Mouse (Mus musculus) ovary, adult 18-20 months (tissue): ENCODE data around the gene Stoml3.
A peak's percentile ranks its signal among the peaks of the same experiment; 100 is the strongest.

Experiments
- DNase-seq: peaks from one replicate; pipeline ENCODE4 v3.0.0; 2022; ENCODE audit warnings: low spot score, mixed read lengths

The Stoml3 gene

GRCm38 (mm10) chr3:53488353-53488752, at the start of gene Stoml3:
Gene Stoml3 (plus strand): TSS chr3:53488653.
- no peak for DNase-seq

- no peak for DNase-seq
These were observed 42.9 kb upstream of the Stoml3 start for GRCm38 (mm10) chr3:53445540-53445939.

DNA sequence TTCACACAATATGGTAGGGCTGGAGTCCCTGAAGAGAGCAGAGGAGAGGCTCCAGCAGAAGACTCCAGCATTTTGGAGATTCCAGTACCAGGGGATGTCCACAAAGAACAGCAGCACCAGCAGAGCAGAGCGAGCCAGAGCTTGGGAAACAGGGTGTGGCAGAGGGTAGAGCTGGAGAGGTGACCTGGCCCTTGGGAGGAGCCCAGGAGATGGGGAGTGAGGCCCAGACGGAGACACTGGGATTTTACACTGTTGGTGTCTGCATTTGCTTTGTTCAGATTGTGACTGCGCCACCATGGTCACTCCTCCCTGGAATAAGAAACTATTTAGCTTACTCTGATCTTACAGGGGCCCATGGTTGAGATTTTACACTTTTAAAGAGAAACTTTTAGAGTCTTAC, 41.7 kb upstream of the Stoml3 start:
- no peak for DNase-seq

- DNase-seq = no peak
These were observed 40.2 kb upstream of the Stoml3 start for GRCm38 (mm10) chr3:53448208-53448607.

GRCm38 (mm10) chr3:53450666-53451065, 37.8 kb upstream of the Stoml3 start:
- no peak for DNase-seq

DNA sequence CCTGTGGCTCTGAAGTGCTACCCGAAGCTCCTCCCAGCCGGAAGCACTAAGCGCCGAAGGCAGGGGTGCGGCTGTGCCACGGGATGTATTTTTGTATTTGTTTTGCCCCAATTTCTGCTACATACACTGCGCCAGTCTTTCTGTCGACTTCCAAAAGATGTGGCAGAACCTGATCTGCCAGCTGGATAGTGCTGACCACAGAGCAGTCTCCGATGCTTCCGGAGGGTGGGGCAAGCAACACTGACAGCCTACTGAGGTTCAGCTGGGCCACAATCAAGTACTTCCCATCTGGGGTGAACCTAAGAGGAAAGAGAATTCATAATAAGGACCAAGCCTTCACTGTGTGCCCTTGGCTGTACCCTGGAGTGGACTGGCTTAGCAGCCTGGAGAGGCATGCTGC, 36.1 kb upstream of the Stoml3 start:
- no peak for DNase-seq

DNA sequence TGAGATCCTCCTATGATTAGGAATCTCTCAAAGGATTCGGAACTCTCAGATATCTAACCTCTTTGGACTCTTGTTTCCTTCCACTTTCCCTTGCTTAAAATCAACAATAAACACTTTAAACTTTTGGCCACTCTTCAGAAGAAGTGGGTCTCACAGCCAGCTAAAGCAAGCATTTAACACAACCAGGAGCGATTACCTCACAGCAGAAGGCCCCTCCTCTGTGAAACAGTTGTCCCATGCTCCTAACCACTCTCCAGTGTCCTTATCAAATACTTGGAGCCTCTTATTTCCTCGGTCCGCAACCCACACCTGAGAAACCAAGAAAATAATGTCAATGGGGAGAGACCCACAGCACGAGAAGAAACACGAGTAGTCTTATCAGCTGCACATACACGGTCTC, 35.1 kb upstream of the Stoml3 start:
- DNase-seq = no peak

DNA sequence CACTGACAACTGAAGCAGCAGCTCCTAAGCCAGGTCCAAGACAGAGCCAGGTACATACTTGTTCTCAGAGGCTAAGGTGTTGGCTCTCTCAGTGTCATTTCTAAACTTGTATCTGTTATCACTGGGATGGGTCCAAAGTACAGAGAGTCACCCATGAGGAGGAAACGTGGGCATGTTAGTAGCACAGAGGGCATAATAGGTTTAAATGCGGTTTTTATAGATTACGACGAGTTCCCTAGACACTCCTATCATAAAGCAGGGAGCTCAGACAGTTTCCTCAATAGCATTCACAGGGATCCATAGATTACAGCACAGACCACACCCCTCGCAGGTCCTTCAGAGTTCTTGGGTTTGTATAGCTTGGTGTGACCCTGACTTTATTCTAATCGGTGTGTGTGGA, 34.4 kb upstream of the Stoml3 start:
- DNase-seq = no peak

DNA sequence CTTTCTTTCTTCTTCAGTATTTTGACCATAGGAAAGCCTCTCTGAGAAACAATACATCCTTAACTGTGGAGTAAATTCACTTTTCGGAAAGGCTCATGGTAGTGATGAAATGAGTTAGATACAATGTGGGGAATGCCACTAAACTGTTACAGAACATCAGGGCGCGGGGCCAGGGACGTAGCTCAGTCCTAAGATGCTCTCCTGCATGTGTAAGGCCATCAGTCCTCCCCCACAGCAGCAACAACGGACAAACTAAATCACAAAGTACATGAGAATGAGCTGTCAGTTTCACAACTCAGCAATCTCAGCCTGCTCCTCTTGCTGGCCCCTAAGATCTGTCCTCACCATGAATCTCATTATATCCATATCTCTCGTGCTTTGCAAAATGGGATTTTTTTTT, 33.9 kb upstream of the Stoml3 start:
- no peak for DNase-seq

- no peak for DNase-seq
These were observed 33.5 kb upstream of the Stoml3 start for GRCm38 (mm10) chr3:53454984-53455383.

DNA sequence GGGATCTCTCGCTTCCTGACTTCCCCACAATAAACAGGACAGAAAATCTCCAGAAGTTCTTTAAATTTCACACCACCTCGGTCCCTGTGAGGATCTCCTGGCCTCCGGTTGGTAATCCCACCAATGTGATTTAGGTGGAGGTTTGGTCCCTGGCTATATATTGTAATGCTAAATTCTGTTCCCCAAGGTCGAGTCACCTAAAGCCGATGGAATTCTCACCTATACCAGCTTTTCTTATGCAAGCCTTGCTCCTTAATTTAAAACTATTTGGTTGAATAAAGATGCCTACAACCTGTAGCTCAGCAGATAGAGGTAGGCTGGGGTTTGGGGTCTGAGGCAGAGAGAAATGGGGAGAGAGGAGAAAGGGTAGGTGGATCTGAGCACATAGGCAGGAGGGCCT, 30.7 kb upstream of the Stoml3 start:
- no peak for DNase-seq

DNA sequence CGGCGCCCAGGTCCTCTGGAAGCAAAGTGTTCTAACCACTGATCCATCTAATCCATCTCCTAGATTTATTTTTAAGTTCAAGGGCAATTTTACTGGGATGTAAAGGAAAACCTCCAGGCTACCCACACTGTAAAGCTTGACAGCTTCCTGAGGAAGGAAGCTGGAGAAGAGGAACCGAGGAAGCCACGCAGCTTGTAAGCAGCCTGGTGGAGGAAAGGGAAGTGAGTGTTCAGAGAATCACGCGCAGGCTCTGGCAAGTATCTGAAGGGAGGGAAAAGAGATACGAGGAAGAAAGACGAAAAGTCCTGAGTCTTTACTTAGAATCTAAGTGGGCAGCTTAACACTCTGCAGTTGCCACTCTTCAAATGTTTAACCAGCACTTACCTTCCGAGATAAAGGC, 28.3 kb upstream of the Stoml3 start:
- no peak for DNase-seq

DNA sequence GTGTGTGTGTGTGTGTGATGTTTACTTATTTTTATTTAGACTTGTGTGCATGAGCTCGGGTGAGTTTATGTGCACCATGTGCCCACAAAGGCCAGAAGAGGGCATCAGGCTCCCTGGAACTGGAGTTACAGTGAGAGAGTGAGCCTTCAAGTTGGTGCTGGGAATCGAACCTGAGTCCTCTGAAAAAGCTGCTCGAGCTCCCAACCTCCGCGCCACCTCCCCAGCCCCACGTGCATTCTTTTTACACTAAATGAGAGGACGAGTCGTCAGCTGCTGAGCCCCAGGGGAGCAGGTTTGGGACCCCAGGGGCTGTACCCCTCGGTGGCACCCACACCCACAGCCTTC, 25.8 kb upstream of the Stoml3 start:
- no peak for DNase-seq

DNA sequence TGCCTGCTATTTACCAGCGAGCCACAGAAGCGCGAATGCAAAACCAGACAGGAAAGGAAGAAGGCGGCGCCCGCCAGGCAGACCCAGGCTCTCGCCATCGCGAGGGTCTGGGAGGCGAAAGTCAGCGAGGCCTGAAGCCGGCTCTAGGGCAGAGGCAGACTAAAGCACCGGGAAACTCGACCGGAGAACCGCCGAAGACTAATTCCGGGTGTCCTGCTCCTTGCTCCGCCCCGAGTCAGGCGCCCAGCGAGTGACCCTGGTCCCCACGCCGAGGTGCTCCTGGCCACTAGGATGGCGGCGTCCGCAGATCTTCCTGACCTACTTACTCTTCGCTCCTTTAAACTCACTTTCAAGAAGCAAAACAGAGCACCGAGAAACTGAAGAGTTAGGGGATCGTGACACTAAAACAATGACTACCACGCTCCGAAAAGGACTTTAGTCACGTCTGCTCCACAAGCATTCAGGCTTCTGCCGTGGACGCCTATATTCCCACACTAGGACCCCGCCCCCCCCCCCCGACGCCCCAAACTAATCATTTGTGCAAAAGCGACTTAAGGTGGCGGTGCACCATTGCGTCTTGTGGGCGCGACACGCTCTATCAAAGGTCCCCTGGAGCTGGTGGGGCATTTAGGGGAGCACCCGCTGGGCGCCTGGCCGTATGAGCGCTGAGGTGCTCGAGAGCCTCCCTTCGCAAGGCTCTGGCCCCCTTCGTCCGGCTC, 25.2 kb upstream of the Stoml3 start, which contains the start of the genes Nhlrc3 and Proser1:
Nhlrc3 (minus strand) TSS at position 287 of the 719 bp plus-strand sequence.
Proser1 (plus strand) TSS at position 621 of the 719 bp plus-strand sequence.
- DNase-seq = peak; percentile 94

GRCm38 (mm10) chr3:53463765-53464114, 24.7 kb upstream of the Stoml3 start:
- DNase-seq = no peak

DNA sequence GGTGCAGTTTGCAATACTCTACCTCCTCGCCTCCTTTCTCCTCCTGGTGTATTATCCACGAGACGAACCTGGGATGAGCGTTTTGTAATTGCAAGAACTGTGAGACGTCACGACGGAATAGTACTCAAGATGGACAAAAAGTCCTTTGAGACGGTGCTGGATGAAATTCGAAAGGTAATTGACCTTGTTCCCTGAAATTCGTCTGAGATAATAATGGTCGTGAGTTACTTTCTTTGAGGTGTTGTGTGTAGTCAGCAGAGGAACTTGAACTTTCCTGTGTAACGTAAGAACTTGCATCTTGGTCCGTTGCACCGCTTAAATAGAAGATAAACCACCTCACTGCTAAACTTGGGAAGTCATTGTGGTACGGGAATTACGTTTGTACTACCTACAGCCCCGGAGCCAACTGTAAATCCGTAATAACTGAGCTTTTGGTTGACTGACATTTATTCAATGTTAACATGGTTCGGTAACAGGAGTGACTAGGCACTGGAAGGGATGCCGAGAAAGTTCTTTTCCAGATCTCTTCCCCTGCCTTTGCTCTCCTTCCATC, 24.2 kb upstream of the Stoml3 start:
- no peak for DNase-seq

DNA sequence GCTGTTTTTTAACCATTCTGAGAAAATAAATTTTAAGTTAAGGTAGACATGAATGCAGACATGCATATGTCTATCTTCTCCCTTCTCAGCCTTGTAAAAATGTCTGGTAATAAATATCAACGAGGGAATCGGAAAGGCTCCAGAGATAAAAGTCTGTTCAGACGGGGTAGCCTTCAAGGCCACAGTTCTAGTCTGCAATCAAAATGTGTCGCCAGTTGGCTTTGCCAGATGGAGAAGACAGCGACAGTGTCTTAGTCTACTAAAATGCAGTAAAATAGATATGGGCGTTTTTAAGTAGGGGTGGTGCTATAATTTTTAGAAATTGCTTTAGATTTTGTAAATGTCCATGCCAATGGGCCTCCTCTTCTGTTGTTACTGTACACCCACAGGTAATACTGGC, 23.1 kb upstream of the Stoml3 start:
- DNase-seq = no peak

- DNase-seq = no peak
These were observed 22.0 kb upstream of the Stoml3 start for GRCm38 (mm10) chr3:53466481-53466880.

GRCm38 (mm10) chr3:53467356-53467755, 21.1 kb upstream of the Stoml3 start:
- no peak for DNase-seq

DNA sequence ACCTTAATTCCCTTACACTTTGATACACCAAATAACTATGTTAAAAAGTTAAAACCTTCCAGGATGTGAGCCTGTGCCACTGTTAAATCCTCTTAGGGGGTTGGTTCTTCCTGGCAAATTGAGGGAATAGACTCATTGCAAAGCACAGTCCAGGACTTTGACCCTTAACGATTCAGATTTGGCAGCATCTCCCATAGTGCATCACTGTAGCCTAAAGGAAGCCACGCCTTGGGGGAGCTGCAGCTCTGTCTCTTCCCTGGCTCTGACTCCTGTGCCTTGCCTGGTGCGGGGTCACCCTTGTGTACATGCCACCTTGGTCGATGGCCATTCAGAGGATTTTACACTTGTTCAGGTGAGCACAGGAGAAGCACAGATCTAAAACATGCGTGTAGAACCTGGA, 18.8 kb upstream of the Stoml3 start:
- no peak for DNase-seq

DNA sequence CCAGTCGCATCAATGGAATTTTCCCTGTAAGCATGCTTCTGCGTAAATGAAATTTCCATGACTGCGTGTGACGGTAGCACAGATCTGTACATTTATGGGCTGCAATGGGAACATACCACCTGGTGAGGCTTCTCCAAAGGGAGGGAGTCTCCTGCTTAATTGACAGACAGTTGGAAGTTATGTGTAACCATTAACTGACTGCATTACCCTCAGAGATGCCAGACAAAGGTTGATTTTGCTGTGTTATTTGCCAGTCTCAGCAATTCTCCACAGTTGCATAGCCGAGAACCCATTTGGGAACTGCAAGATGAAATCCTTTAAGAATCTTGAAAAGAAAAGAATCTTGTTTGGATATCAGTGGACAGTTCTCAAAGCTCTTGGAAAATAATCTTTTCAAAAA, 16.4 kb upstream of the Stoml3 start:
- no peak for DNase-seq

- DNase-seq = no peak
These were observed 14.3 kb upstream of the Stoml3 start for GRCm38 (mm10) chr3:53474179-53474578.

DNA sequence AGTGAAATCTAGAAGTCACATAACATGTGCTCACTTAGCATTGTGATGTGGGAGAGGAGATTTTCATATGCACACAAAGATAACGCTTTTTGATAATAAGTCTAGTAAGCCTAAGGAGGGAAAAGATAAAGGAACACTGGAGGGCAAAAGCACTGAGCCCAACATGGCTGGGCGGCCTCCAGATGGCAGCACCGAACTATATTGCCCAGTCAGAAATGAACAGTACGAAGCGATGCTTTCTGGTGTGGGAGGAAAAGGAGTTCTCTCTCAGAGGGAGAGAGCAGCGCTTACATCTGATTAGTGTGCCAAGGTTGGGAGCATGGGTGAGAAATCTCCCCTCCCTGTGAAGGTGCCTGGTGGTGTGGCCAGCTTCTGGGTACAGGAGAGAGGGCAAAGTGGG, 12.6 kb upstream of the Stoml3 start:
- DNase-seq = no peak

DNA sequence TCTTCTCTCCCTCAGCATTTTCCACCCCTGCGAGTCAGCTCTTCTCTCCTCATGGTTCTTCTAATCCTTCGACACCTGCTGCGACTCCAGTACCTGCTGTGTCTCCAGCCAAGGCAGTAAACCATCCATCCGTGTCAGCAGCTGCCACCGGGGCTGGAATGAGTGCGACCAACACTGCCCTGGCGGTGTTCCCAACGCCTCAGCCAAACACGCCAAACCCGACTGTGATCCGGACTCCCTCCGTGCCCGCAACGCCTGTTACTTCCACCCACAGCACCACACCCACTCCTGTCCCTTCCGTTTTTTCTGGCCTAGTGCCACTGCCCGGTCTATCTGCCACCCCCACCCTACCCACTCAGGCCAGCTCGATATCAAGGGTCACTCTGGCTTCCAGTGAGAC, 11.0 kb upstream of the Stoml3 start:
- no peak for DNase-seq
